Mouse (Mus musculus) CH12.LX (cell line): ENCODE measurements at regions not wholly inside any gene's neighbourhood (a gene's known extent, or its start where the extent isn't known, plus 50 kb on each side); places are given as distances from the start of the nearest gene placed in this dataset.

Experiments
- DNase-seq: peaks from one replicate; pipeline ENCODE4 v3.0.0-alpha.2; 2013; ENCODE audit errors: extremely low read depth
- H3K27ac ChIP-seq: 2 replicates; pipeline ENCODE4 v1.5.1; 2012; ENCODE audit warnings: low read depth, mild to moderate bottlenecking, control low read depth, moderate library complexity; ENCODE audit not compliant: insufficient read depth
- H3K27me3 ChIP-seq: replicated peaks from 2 replicates; pipeline ENCODE3; 2012; ENCODE audit warnings: inconsistent platforms
- H3K36me3 ChIP-seq, 2 experiments: replicated peaks in 1 of 2; 2 replicates each; pipeline versions ENCODE3 to v1.6.1; 2012; ENCODE audit warnings: inconsistent platforms in 1 of 2, low read length in 1 of 2, mild to moderate bottlenecking in 1 of 2, mixed read lengths in 1 of 2, moderate library complexity in 1 of 2; ENCODE audit not compliant: control insufficient read depth in 1 of 2, insufficient read depth in 1 of 2
- H3K4me1 ChIP-seq, 2 experiments: 2 replicates each; pipeline ENCODE4 v1.6.1; 2012; ENCODE audit warnings: inconsistent platforms in 1 of 2, moderate library complexity in 1 of 2; ENCODE audit not compliant: insufficient read depth in 2 of 2, control insufficient read depth in 1 of 2
- H3K4me2 ChIP-seq: 2 replicates; pipeline ENCODE4 v1.6.1; 2012; ENCODE audit warnings: low read depth, mild to moderate bottlenecking, control low read depth; ENCODE audit not compliant: poor library complexity, insufficient read depth, severe bottlenecking
- H3K4me3 ChIP-seq, 3 experiments: fragments of 150-350 bp in 1 of 3; sonication (generic) in 1 of 3; replicated peaks in 1 of 3; 2 replicates each; pipeline versions ENCODE3 to v1.5.1; 2011 to 2012; ENCODE audit warnings: low read depth in 2 of 3, low read length in 2 of 3, mild to moderate bottlenecking in 2 of 3, moderate library complexity in 2 of 3, control low read depth in 1 of 3, improper control_type of control experiment in 1 of 3, inconsistent platforms in 1 of 3, mixed read lengths in 1 of 3; ENCODE audit not compliant: poor library complexity in 1 of 3
- H3K79me2 ChIP-seq: replicated peaks from 2 replicates; pipeline ENCODE4 v1.6.1; 2012; ENCODE audit warnings: mild to moderate bottlenecking, moderate library complexity; ENCODE audit not compliant: control insufficient read depth, poor library complexity, insufficient read depth, severe bottlenecking; ENCODE audit errors: extremely low read depth
- H3K9ac ChIP-seq: 2 replicates; pipeline ENCODE4 v1.6.1; 2012; ENCODE audit warnings: low read depth, mild to moderate bottlenecking, control low read depth, moderate library complexity; ENCODE audit not compliant: insufficient read depth
- H3K9me3 ChIP-seq: replicated peaks from 2 replicates; pipeline ENCODE3; 2012; ENCODE audit warnings: low read length, inconsistent platforms, mixed read lengths
- CHD2 ChIP-seq: IDR thresholded peaks from 2 replicates; pipeline ENCODE4 v1.6.1; 2011; ENCODE audit warnings: low read length, improper control_type of control experiment
- E2F4 ChIP-seq: IDR thresholded peaks from 2 replicates; pipeline ENCODE4 v1.6.1; 2011; ENCODE audit warnings: low read depth, low read length, improper control_type of control experiment; ENCODE audit not compliant: insufficient replicate concordance
- GABPA ChIP-seq: IDR thresholded peaks from 2 replicates; pipeline ENCODE4 v1.6.1; 2012; ENCODE audit warnings: low read depth, low read length, improper control_type of control experiment, inconsistent platforms; ENCODE audit not compliant: insufficient replicate concordance
- HCFC1 ChIP-seq: IDR thresholded peaks from 2 replicates; pipeline ENCODE4 v1.6.1; 2012; ENCODE audit warnings: low read depth, mild to moderate bottlenecking, inconsistent platforms, low read length, improper control_type of control experiment
- JUND ChIP-seq: conservative IDR thresholded peaks from 2 replicates; pipeline ENCODE4 v1.6.1; 2011; ENCODE audit warnings: low read depth, low read length, improper control_type of control experiment
- MAX ChIP-seq: IDR thresholded peaks from 2 replicates; pipeline ENCODE4 v1.6.1; 2011; ENCODE audit warnings: low read length, improper control_type of control experiment
- MYC ChIP-seq: IDR thresholded peaks from 2 replicates; pipeline ENCODE4 v1.6.1; 2011; ENCODE audit warnings: low read depth, mild to moderate bottlenecking, improper control_type of control experiment, low read length
- NELFE ChIP-seq: IDR thresholded peaks from 2 replicates; pipeline ENCODE4 v1.6.1; 2011; ENCODE audit warnings: low read depth, low read length, improper control_type of control experiment
- NRF1 ChIP-seq: IDR thresholded peaks from 2 replicates; pipeline ENCODE4 v1.6.1; 2014; ENCODE audit warnings: low read depth, mild to moderate bottlenecking, inconsistent platforms, low read length, improper control_type of control experiment, moderate library complexity
- PAX5 ChIP-seq: IDR thresholded peaks from 2 replicates; pipeline ENCODE4 v1.6.1; 2012; ENCODE audit warnings: low read length, inconsistent platforms, mixed read lengths
- POLR2A ChIP-seq: IDR thresholded peaks from 2 replicates; pipeline ENCODE4 v1.6.1; 2011; ENCODE audit warnings: low read depth, mild to moderate bottlenecking, improper control_type of control experiment, low read length
- POLR2AphosphoS2 ChIP-seq: IDR thresholded peaks from 2 replicates; pipeline ENCODE4 v1.6.1; 2011; ENCODE audit warnings: low read depth, low read length, improper control_type of control experiment
- RCOR1 ChIP-seq: conservative IDR thresholded peaks from 2 replicates; pipeline ENCODE4 v1.6.1; 2012; ENCODE audit warnings: low read depth, mild to moderate bottlenecking, inconsistent platforms, low read length, improper control_type of control experiment
- TBP ChIP-seq: conservative IDR thresholded peaks from 2 replicates; pipeline ENCODE4 v1.6.1; 2011; ENCODE audit warnings: low read depth, low read length, improper control_type of control experiment
- UBTF ChIP-seq: IDR thresholded peaks from 2 replicates; pipeline ENCODE4 v1.6.1; 2012; ENCODE audit warnings: low read depth, mild to moderate bottlenecking, inconsistent platforms, low read length, improper control_type of control experiment, moderate library complexity
- USF1 ChIP-seq: IDR thresholded peaks from 2 replicates; pipeline ENCODE4 v1.6.1; 2014; ENCODE audit warnings: low read depth, mild to moderate bottlenecking, inconsistent platforms, low read length, improper control_type of control experiment
- ZMIZ1 ChIP-seq: IDR thresholded peaks from 2 replicates; pipeline ENCODE4 v1.6.1; 2012; ENCODE audit warnings: low read depth, mild to moderate bottlenecking, inconsistent platforms, low read length, improper control_type of control experiment
- dilution Hi-C: fragments of 300-500 bp; cut with MboI; formaldehyde crosslinking; loops from 2 replicates; pipeline ENCODE4 v1.14.3; 2020; ENCODE audit warnings: low sequenced_read_pairs; ENCODE audit not compliant: extremely low pct_unique_long_range_greater_than_20kb, extremely low pct_ligation_motif_present
- in situ Hi-C: fragments of 300-500 bp; cut with MboI; formaldehyde crosslinking; loops from 3 replicates; pipeline ENCODE4 v1.14.3; 2019; ENCODE audit warnings: low sequenced_read_pairs, low pct_ligation_motif_present, low pct_unique_long_range_greater_than_20kb, mixed read lengths

DNA sequence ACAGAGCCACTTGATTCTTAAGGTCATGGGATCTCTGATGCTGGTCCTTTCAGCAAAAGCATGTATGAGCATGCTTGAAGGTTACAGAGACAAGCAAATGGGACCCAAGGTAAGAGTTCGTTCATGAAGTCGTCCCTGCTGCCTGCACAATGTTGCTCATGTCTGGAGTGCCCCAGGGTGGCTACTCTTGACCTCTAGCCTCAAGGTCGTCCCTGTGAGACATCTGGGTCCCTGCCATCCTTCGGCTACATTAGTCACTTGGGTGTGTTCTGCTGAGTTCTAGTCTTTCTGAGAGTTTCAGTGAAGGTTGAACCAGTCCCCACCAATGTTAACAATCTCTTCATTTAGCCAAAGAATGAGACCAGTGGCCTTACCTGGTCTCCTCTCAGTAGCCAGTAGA is 81.5 kb upstream of the Ccn6 start:
- in situ Hi-C loops (no loop called here), dilution Hi-C loops (no loop called here)
- no peak overlapping the region for H3K4me2 ChIP-seq
- H3K4me1 ChIP-seq: peaks cover 0 to 22% of the 10 kb centered on the region in 2 experiments; a peak in 2 of 4 replicates
- H3K27ac ChIP-seq: no peak overlapping the region
- no peak for DNase-seq
- no peaks in the 10 kb centered on the region for H3K9me3 ChIP-seq
- H3K79me2 ChIP-seq: no peaks in the 10 kb centered on the region
- no peak overlapping the region for H3K4me3 ChIP-seq
- TF ChIP-seq POLR2A (no peak), POLR2AphosphoS2 (no peak), TBP (no peak), MAX (no peak), MYC (no peak), RCOR1 (no peak), NELFE (no peak), CHD2 (no peak), PAX5 (no peak)
- TF ChIP-seq, all 38 proteins: peak for 0
- Histone ChIP-seq H3K27me3 (no peaks in the 10 kb centered on the region), H3K36me3 (no peaks in the 10 kb centered on the region), H3K9ac (no peak overlapping the region)

- Histone ChIP-seq H3K79me2 (no peaks in the 10 kb centered on the region), H3K9me3 (no peaks in the 10 kb centered on the region), H3K36me3 (no peaks in the 10 kb centered on the region), H3K4me2 (no peak overlapping the region), H3K4me1 (peaks cover 0 to 24% of the 10 kb centered on the region in 2 experiments; a peak in 2 of 4 replicates), H3K27me3 (no peaks in the 10 kb centered on the region), H3K27ac (no peak overlapping the region), H3K9ac (no peak overlapping the region), H3K4me3 (no peak overlapping the region)
- no peak for DNase-seq
- TF ChIP-seq ZMIZ1 (no peak), NRF1 (no peak), E2F4 (no peak), CHD2 (no peak), HCFC1 (no peak), GABPA (no peak), USF1 (no peak)
- dilution Hi-C loops: no loop called here
- in situ Hi-C loops: no loop called here
Measured at GRCm38 (mm10) chr10:39244061-39244460, 80.5 kb upstream of the Ccn6 start.

DNA sequence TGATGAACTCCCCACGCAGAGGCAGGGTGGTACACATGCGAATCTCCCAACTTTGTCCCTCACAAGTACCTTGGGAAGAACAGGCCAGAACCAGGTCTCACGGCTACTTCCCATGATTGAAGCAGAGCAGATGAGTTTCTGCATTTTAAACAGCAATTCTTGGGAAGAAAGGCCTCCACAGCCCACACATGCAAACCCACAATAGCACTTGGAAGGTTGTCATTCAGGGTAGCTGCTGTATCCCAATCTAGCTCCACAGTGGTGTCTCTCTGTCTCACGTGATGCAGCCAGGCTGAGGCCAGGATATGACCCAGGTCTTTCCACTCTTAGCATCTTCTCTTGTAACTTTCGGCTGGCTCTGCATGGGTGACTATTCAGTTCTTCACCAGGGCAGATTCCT is 78.8 kb upstream of the Ccn6 start:
- Histone ChIP-seq H3K4me2 (no peak overlapping the region), H3K9ac (no peak overlapping the region), H3K36me3 (no peaks in the 10 kb centered on the region), H3K79me2 (no peaks in the 10 kb centered on the region), H3K27ac (no peak overlapping the region), H3K9me3 (no peaks in the 10 kb centered on the region), H3K4me1 (peaks cover 0 to 24% of the 10 kb centered on the region in 2 experiments; a peak in 2 of 4 replicates), H3K27me3 (no peaks in the 10 kb centered on the region), H3K4me3 (no peak overlapping the region)
- TF ChIP-seq HCFC1: no peak
- TF ChIP-seq JUND: no peak
- no peak for TF ChIP-seq UBTF
- in situ Hi-C loops (no loop called here), dilution Hi-C loops (no loop called here)
- no peak for DNase-seq
